Mouse (Mus musculus) hindbrain, postnatal 0 days (tissue): Measurements from ENCODE around the gene Zcchc2. TPM values are rescaled to one million over a fixed set of nuclear protein-coding genes. Genes with fewer than 3 reads are reported as not detected.

Source experiments
- ATAC-seq: fragments of 200-750 bp; cut with Nextera tagmentation; 2 replicates; pipeline ENCODE4 v1.8.0; 2017; ENCODE audit warnings: mild to moderate bottlenecking, moderate TSS enrichment, moderate library complexity
- DNase-seq: peaks from one replicate; pipeline ENCODE4 v3.0.0-alpha.2; 2015; ENCODE audit warnings: low spot score
- H3K27ac ChIP-seq: fragments of 300-500 bp; sonication (generic); 2 replicates; pipeline ENCODE4 v1.5.1; 2014; ENCODE audit warnings: mild to moderate bottlenecking
- H3K27me3 ChIP-seq: fragments of 300-500 bp; sonication (generic); 2 replicates; pipeline ENCODE4 v1.6.1; 2014; ENCODE audit warnings: low read length, mixed read lengths; ENCODE audit not compliant: insufficient read depth
- H3K36me3 ChIP-seq: fragments of 300-500 bp; sonication (generic); 2 replicates; pipeline ENCODE4 v1.6.1; 2014; ENCODE audit warnings: low read length, mixed read lengths; ENCODE audit not compliant: insufficient read depth
- H3K4me1 ChIP-seq: fragments of 300-500 bp; sonication (generic); 2 replicates; pipeline ENCODE4 v1.6.1; 2014; ENCODE audit warnings: antibody characterized with exemption, low read length, mixed read lengths; ENCODE audit not compliant: insufficient read depth
- H3K4me2 ChIP-seq: fragments of 300-500 bp; sonication (generic); 2 replicates; pipeline ENCODE4 v1.6.1; 2014; ENCODE audit warnings: low read depth, mild to moderate bottlenecking, low read length, moderate library complexity, mixed read lengths
- H3K4me3 ChIP-seq: fragments of 300-500 bp; sonication (generic); 2 replicates; pipeline ENCODE4 v1.5.1; 2014; ENCODE audit warnings: low read length
- H3K9ac ChIP-seq: fragments of 300-500 bp; sonication (generic); replicated peaks from 2 replicates; pipeline ENCODE4 v1.6.1; 2014; ENCODE audit warnings: mild to moderate bottlenecking, low read length, moderate library complexity, mixed read lengths
- H3K9me3 ChIP-seq: fragments of 300-500 bp; sonication (generic); 2 replicates; pipeline ENCODE4 v1.6.1; 2016; ENCODE audit warnings: low read length, mixed read lengths
- CTCF ChIP-seq: IDR thresholded peaks from 2 replicates; pipeline ENCODE4 v1.5.1; 2016; ENCODE audit warnings: antibody characterized with exemption, control low read depth, low read depth
- WGBS: fragments of 180-500 bp; shearing (Covaris S2); extraction: QIAGEN DNeasy Blood & Tissue Kit; methylation state at CpG from one replicate; pipeline ENCODE4 v1.1.7; 2014; 5-methylcytosine and 5-hydroxymethylcytosine counted together
- polyA plus RNA-seq: library from polyadenylated mRNA; unstranded; fragments of >200 nt; fragmentation: Nextera tagmentation; extraction: Ambion mirVana; gene quantifications from 2 replicates; pipeline ENCODE4 v1.2.1, GENCODE M21; 2015
- total RNA-seq: library from RNA; depleted of rRNA; stranded (reverse); fragments of >200 nt; gene quantifications from 2 replicates; pipeline ENCODE4 v1.2.3, GENCODE M21; 2014

Gene Zcchc2
- total and polyA plus RNA-seq, 2 experiments from 2014 or later: 2.3 to 14.3 TPM

- H3K9ac ChIP-seq: no peak overlapping the region; the same call in 1 of the 2 replicates
These were observed 81.2 kb downstream of the Zcchc2 start for GRCm38 (mm10) chr1:106071237-106072070.

GRCm38 (mm10) chr1:106072071-106072440 is 81.8 kb downstream of the Zcchc2 start:
- Histone ChIP-seq H3K27me3 (no peaks in the 10 kb centered on the region), H3K9me3 (no peaks in the 10 kb centered on the region), H3K27ac (peak overlapping the region; percentile 43; the same call in 1 of the 2 replicates), H3K4me1 (0 out of 2 replicates have a peak, but pooled peaks cover 5% of the 10 kb centered on the region), H3K36me3 (no peaks in the 10 kb centered on the region), H3K9ac (no peak overlapping the region; the same call in 1 of the 2 replicates), H3K4me2 (peak overlapping the region; percentile 52), H3K4me3 (peak overlapping the region; percentile 13)
- TF ChIP-seq CTCF: no peak
- peak; percentile 76 for DNase-seq
- 3% methylated on average over 10 of the region's 10 CpGs for WGBS
- ATAC-seq: peak; percentile 83

More at GRCm38 (mm10) chr1:106071237-106072070, 81.2 kb downstream of the Zcchc2 start:
- Histone ChIP-seq H3K4me2 (peak overlapping the region; percentile 52), H3K4me3 (peak overlapping the region; percentile 13), H3K27ac (peak overlapping the region; percentile 43; the same call in 1 of the 2 replicates), H3K27me3 (no peaks in the 10 kb centered on the region), H3K36me3 (no peaks in the 10 kb centered on the region), H3K4me1 (0 out of 2 replicates have a peak, but pooled peaks cover 5% of the 10 kb centered on the region), H3K9me3 (no peaks in the 10 kb centered on the region)
- DNase-seq (peak; percentile 89), ATAC-seq (peak; percentile 86)
- WGBS: 7% methylated on average over 9 of the region's 9 CpGs
- peak; percentile 94 for TF ChIP-seq CTCF

- DNase-seq (no peak), ATAC-seq (no peak)
- H3K4me2 ChIP-seq: no peak overlapping the region
- 89% methylated on average over 7 of the region's 7 CpGs for WGBS
- no peak for TF ChIP-seq CTCF
- H3K9ac ChIP-seq: no peak overlapping the region
- H3K27me3 ChIP-seq: no peaks in the 10 kb centered on the region
- no peak overlapping the region for H3K27ac ChIP-seq
- H3K4me3 ChIP-seq: no peak overlapping the region
- H3K9me3 ChIP-seq: no peaks in the 10 kb centered on the region
- no peaks in the 10 kb centered on the region for H3K36me3 ChIP-seq
- 0 out of 2 replicates have a peak, but pooled peaks cover 5% of the 10 kb centered on the region for H3K4me1 ChIP-seq
These were observed 83.0 kb downstream of the Zcchc2 start for GRCm38 (mm10) chr1:106073166-106073565.

GRCm38 (mm10) chr1:106074141-106074540 is 83.9 kb downstream of the Zcchc2 start:
- H3K4me1 ChIP-seq: 0 out of 2 replicates have a peak, but pooled peaks cover 5% of the 10 kb centered on the region
- H3K27ac ChIP-seq: no peak overlapping the region
- WGBS: 78% methylated on average over 7 of the region's 7 CpGs
- no peak for ATAC-seq
- H3K36me3 ChIP-seq: no peaks in the 10 kb centered on the region
- no peak overlapping the region for H3K4me2 ChIP-seq
- no peak overlapping the region for H3K4me3 ChIP-seq
- no peak overlapping the region for H3K9ac ChIP-seq
- no peaks in the 10 kb centered on the region for H3K9me3 ChIP-seq
- no peaks in the 10 kb centered on the region for H3K27me3 ChIP-seq
- no peak for TF ChIP-seq CTCF
- no peak for DNase-seq

GRCm38 (mm10) chr1:106074656-106075055 is 84.5 kb downstream of the Zcchc2 start:
- DNase-seq (no peak), ATAC-seq (no peak)
- Histone ChIP-seq H3K9me3 (no peaks in the 10 kb centered on the region), H3K4me2 (no peak overlapping the region), H3K27me3 (no peaks in the 10 kb centered on the region), H3K4me1 (0 out of 2 replicates have a peak, but pooled peaks cover 5% of the 10 kb centered on the region), H3K27ac (no peak overlapping the region), H3K4me3 (no peak overlapping the region), H3K36me3 (no peaks in the 10 kb centered on the region), H3K9ac (no peak overlapping the region)
- WGBS: 94% methylated on average over 5 of the region's 5 CpGs
- no peak for TF ChIP-seq CTCF

GRCm38 (mm10) chr1:106076641-106077040 is 86.4 kb downstream of the Zcchc2 start:
- Histone ChIP-seq H3K4me3 (no peak overlapping the region), H3K9ac (no peak overlapping the region), H3K27ac (no peak overlapping the region), H3K36me3 (no peaks in the 10 kb centered on the region), H3K4me1 (0 out of 2 replicates have a peak, but pooled peaks cover 5% of the 10 kb centered on the region), H3K4me2 (no peak overlapping the region), H3K27me3 (no peaks in the 10 kb centered on the region), H3K9me3 (no peaks in the 10 kb centered on the region)
- DNase-seq: no peak
- WGBS: 80% methylated on average over 3 of the region's 3 CpGs
- no peak for TF ChIP-seq CTCF
- ATAC-seq: no peak
